ENCODE assay signal across 8 mouse cellular contexts in genomic region chr7:100894833-100895226, GRCm38 (mm10). TPM values are rescaled to one million over a fixed set of nuclear protein-coding genes. Genes with fewer than 3 reads are reported as not detected.
DNase-seq lines count a peak whose midpoint lies in the region; ATAC-seq lines count a peak whose summit lies in the region.

No protein-coding gene starts in this region.

- 3% methylated on average over 12 of the region's 12 CpGs for WGBS in limb, embryonic 13.5 days
- 4% methylated on average over 12 of the region's 12 CpGs for WGBS in stomach, embryonic 15.5 days

- H3K27ac ChIP-seq in limb, embryonic 13.5 days = no peak overlapping the region
- no peak overlapping the region for H3K27ac ChIP-seq in stomach, embryonic 15.5 days

- peak; percentile 20 for DNase-seq in embryo, embryonic 10.5 days (ENCODE audit: low spot score)
- DNase-seq in embryo, embryonic 10 days (ENCODE audit: low spot score) = no peak
- DNase-seq in ovary, postnatal 10 days (ENCODE audit: low spot score) = no peak
- no peak for DNase-seq in left cerebral cortex, adult 9 months (ENCODE audit: low spot score in 2 of 2)

- H3K36me3 ChIP-seq in megakaryocyte, embryonic 14.5 days (replicated peaks; ENCODE audit: low read length) = no peaks in the 10 kb centered on the region
- H3K36me3 ChIP-seq in limb, embryonic 13.5 days = peaks cover 24% of the 10 kb centered on the region
- H3K36me3 ChIP-seq in stomach, embryonic 15.5 days = peaks cover 1% of the 10 kb centered on the region; the same call in 1 of the 2 replicates

- no peak for ATAC-seq in megakaryocyte, adult 5-6 weeks (ENCODE audit: poor library complexity, severe bottlenecking)
- ATAC-seq in limb, embryonic 13.5 days (ENCODE audit: low FRiP score, low read depth) = peak; percentile 25; the same call in 1 of the 2 replicates
- ATAC-seq in stomach, embryonic 15.5 days (ENCODE audit: insufficient read depth, low FRiP score, low read depth) = no peak; the same call in 1 of the 2 replicates

- H3K9ac ChIP-seq in limb, embryonic 13.5 days = peak overlapping the region; percentile 81
- peak overlapping the region; percentile 42; the same call in 1 of the 2 replicates for H3K9ac ChIP-seq in stomach, embryonic 15.5 days

- H3K4me1 ChIP-seq in megakaryocyte, embryonic 14.5 days = peaks cover 8% of the 10 kb centered on the region
- peaks cover 32% of the 10 kb centered on the region for H3K4me1 ChIP-seq in limb, embryonic 13.5 days
- H3K4me1 ChIP-seq in stomach, embryonic 15.5 days = peaks cover 29% of the 10 kb centered on the region

- H3K27me3 ChIP-seq in megakaryocyte, embryonic 14.5 days (replicated peaks) = peaks cover 73% of the 10 kb centered on the region
- no peaks in the 10 kb centered on the region for H3K27me3 ChIP-seq in limb, embryonic 13.5 days
- H3K27me3 ChIP-seq in stomach, embryonic 15.5 days (replicated peaks) = no peaks in the 10 kb centered on the region

- no peaks in the 10 kb centered on the region for H3K9me3 ChIP-seq in megakaryocyte, embryonic 14.5 days
- no peaks in the 10 kb centered on the region for H3K9me3 ChIP-seq in limb, embryonic 13.5 days
- H3K9me3 ChIP-seq in stomach, embryonic 15.5 days = no peaks in the 10 kb centered on the region

- H3K4me3 ChIP-seq in megakaryocyte, embryonic 14.5 days (replicated peaks) = peak overlapping the region; percentile 72
- H3K4me3 ChIP-seq in limb, embryonic 13.5 days = peak overlapping the region; percentile 57
- H3K4me3 ChIP-seq in stomach, embryonic 15.5 days (replicated peaks) = peak overlapping the region; percentile 46

- peak overlapping the region; percentile 94 for H3K4me2 ChIP-seq in limb, embryonic 13.5 days (replicated peaks)
- peak overlapping the region; percentile 88 for H3K4me2 ChIP-seq in stomach, embryonic 15.5 days

RNA-seq across cellular contexts. Expression of gene Relt, which starts 31.6 kb away (rescaled TPM):
- 15.0 and 15.3 TPM in 2 replicates for polyA plus RNA-seq in megakaryocyte, embryonic 14.5 days (2012; ENCODE audit: insufficient read depth, low replicate concordance)
- 23.9 and 27.2 TPM in 2 replicates for total RNA-seq in megakaryocyte, adult 5-6 weeks (2015)
- total RNA-seq in megakaryocyte, adult 5-6 weeks (2017) = 45.0 and 58.3 TPM in 2 replicates
- polyA plus RNA-seq in limb, embryonic 13.5 days (2015; fragmentation: Nextera tagmentation; extraction: Ambion mirVana) = 3.6 and 4.3 TPM in 2 replicates
- polyA plus RNA-seq in stomach, embryonic 15.5 days (2015; fragmentation: Nextera tagmentation; extraction: Ambion mirVana) = 3.2 and 4.1 TPM in 2 replicates

RNA-seq across cellular contexts. Expression of gene Arhgef17, which starts 37.1 kb away (rescaled TPM):
- polyA plus RNA-seq in megakaryocyte, embryonic 14.5 days (2012; ENCODE audit: insufficient read depth, low replicate concordance) = 1.3 TPM in 2 replicates
- 0.09 and 0.21 TPM in 2 replicates for total RNA-seq in megakaryocyte, adult 5-6 weeks (2015)
- 0.12 TPM in 1 of 2 replicates, not detected in the other for total RNA-seq in megakaryocyte, adult 5-6 weeks (2017)
- 7.9 and 8.0 TPM in 2 replicates for polyA plus RNA-seq in limb, embryonic 13.5 days (2015; fragmentation: Nextera tagmentation; extraction: Ambion mirVana)
- polyA plus RNA-seq in stomach, embryonic 15.5 days (2015; fragmentation: Nextera tagmentation; extraction: Ambion mirVana) = 6.2 and 7.9 TPM in 2 replicates
